Mouse (Mus musculus): ENCODE results near the gene Afdn. TPM values are rescaled to one million over a fixed set of nuclear protein-coding genes. Genes with fewer than 3 reads are reported as not detected.

Gene Afdn
- polyA plus RNA-seq, 1 experiment from 2014 or later = 59.7 TPM

DNA sequence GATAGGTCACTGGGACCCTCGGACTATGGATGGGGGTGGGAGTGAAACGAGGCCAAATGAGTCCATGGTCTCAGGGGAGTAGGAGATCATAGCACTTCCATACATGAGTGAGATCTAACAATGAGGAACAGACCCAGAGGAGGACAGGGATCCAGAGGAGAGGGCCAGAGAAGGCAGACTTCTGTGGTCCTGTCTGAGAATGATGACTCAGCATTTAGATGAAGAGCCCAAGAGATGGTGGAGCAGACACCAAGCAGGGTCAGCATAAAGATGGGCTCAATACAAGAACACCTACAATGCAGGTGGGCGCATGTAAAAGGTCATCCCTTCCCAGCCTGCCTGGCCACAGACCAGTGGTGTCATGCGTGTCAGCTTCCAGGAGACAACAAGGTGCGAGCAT lies 40.2 kb upstream of the Afdn start:
- no peaks in the 10 kb centered on the region for H3K27me3 ChIP-seq (ENCODE audit: control insufficient read depth, insufficient read depth, low read length)
- WGBS = 84% methylated on average over 5 of the region's 5 CpGs
- ATAC-seq (ENCODE audit: insufficient read depth, low FRiP score) = no peak
- H3K4me3 ChIP-seq (replicated peaks; ENCODE audit: low read length) = no peak overlapping the region
- H3K27ac ChIP-seq (ENCODE audit: low read length) = no peak overlapping the region
- H3K4me1 ChIP-seq (ENCODE audit: control insufficient read depth, insufficient read depth, low read length) = no peaks in the 10 kb centered on the region
- H3K9me3 ChIP-seq (replicated peaks; ENCODE audit: control insufficient read depth, low read length) = no peaks in the 10 kb centered on the region
- no peaks in the 10 kb centered on the region for H3K36me3 ChIP-seq (ENCODE audit: control insufficient read depth, insufficient read depth, low read length)
- H3K4me2 ChIP-seq (ENCODE audit: low read depth, low read length) = no peak overlapping the region
- no peak overlapping the region for H3K9ac ChIP-seq (ENCODE audit: low read length)

DNA sequence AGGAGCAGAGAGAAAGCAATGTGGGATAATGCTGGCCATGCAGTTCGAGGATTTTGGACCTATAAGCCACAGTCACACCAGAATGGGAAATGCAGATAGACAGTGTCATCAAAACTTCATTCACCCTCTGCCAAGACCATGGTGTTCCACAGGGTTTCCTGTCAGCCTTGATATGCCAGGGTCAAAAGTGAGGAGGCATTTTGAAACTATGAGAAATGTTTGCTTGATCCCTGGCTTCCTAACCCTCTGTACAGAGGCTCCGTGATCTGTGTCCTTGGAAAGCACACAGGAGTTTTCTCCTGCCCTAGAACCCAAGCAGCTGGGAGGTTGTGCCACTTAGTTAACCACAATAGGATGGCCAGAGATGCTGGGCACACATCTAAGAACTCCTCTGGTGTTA lies 39.0 kb upstream of the Afdn start:
- Histone ChIP-seq H3K4me1 (ENCODE audit: control insufficient read depth, insufficient read depth, low read length) (no peaks in the 10 kb centered on the region), H3K36me3 (ENCODE audit: control insufficient read depth, insufficient read depth, low read length) (no peaks in the 10 kb centered on the region), H3K4me2 (ENCODE audit: low read depth, low read length) (no peak overlapping the region), H3K4me3 (replicated peaks; ENCODE audit: low read length) (no peak overlapping the region), H3K9ac (ENCODE audit: low read length) (no peak overlapping the region), H3K9me3 (replicated peaks; ENCODE audit: control insufficient read depth, low read length) (no peaks in the 10 kb centered on the region), H3K27me3 (ENCODE audit: control insufficient read depth, insufficient read depth, low read length) (no peaks in the 10 kb centered on the region), H3K27ac (ENCODE audit: low read length) (no peak overlapping the region)
- 60% methylated on average over 2 of the region's 2 CpGs for WGBS
- ATAC-seq (ENCODE audit: insufficient read depth, low FRiP score) = no peak

DNA sequence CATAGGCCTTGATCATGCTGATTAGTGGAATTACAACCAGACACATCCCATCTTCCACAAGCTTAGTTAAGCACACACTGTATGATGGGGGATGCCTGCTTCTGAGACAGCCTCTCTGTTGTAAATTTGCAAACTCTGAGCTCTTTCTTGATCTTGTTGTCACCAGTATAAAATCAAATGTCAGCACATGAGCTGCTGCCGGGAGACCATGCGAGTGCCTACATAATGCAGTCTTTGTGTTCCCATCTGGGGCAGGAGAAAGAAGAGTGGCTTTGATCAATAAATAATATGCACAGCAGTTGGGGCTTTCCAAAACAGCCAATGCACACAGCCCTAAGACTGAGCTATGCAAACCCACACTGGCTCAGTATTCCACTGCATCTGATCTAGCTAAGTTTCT lies 37.9 kb upstream of the Afdn start:
- Histone ChIP-seq H3K4me3 (replicated peaks; ENCODE audit: low read length) (no peak overlapping the region), H3K4me2 (ENCODE audit: low read depth, low read length) (no peak overlapping the region), H3K27me3 (ENCODE audit: control insufficient read depth, insufficient read depth, low read length) (no peaks in the 10 kb centered on the region), H3K9ac (ENCODE audit: low read length) (no peak overlapping the region), H3K36me3 (ENCODE audit: control insufficient read depth, insufficient read depth, low read length) (no peaks in the 10 kb centered on the region), H3K9me3 (replicated peaks; ENCODE audit: control insufficient read depth, low read length) (no peaks in the 10 kb centered on the region), H3K27ac (ENCODE audit: low read length) (no peak overlapping the region), H3K4me1 (ENCODE audit: control insufficient read depth, insufficient read depth, low read length) (no peaks in the 10 kb centered on the region)
- WGBS = 67% methylated on average over 2 of the region's 2 CpGs
- ATAC-seq (ENCODE audit: insufficient read depth, low FRiP score) = no peak

DNA sequence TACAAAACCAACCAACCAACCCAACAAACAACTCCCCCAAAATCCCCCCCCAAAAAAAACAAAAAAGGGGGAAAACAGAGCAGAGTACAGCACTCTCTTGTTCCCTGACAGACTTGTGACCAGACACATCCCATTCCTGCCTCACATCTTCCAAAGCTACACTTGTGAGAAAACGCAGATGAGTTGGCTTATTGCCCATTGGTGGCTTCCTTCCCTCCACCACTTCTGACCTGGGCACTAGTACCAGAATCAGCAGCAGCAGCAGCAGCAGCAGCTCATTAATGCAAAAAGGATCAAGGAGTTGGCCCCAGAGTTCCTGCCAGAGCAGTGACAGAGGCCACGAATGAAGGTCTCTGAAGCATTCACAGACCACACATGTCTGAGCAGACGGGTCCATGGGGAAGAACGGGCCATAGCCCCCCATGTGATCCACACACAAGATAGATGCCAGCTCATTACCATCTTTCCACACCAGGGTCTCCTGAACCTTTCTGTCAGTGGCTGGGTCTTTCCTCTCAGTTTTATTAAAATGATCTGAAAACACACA lies 35.3 kb upstream of the Afdn start:
- Histone ChIP-seq H3K36me3 (ENCODE audit: control insufficient read depth, insufficient read depth, low read length) (no peaks in the 10 kb centered on the region), H3K9ac (ENCODE audit: low read length) (no peak overlapping the region), H3K4me2 (ENCODE audit: low read depth, low read length) (no peak overlapping the region), H3K4me1 (ENCODE audit: control insufficient read depth, insufficient read depth, low read length) (no peaks in the 10 kb centered on the region), H3K4me3 (replicated peaks; ENCODE audit: low read length) (no peak overlapping the region), H3K9me3 (replicated peaks; ENCODE audit: control insufficient read depth, low read length) (no peaks in the 10 kb centered on the region), H3K27ac (ENCODE audit: low read length) (no peak overlapping the region), H3K27me3 (ENCODE audit: control insufficient read depth, insufficient read depth, low read length) (no peaks in the 10 kb centered on the region)
- no peak for ATAC-seq (ENCODE audit: insufficient read depth, low FRiP score)
- WGBS = 46% methylated on average over 4 of the region's 4 CpGs

DNA sequence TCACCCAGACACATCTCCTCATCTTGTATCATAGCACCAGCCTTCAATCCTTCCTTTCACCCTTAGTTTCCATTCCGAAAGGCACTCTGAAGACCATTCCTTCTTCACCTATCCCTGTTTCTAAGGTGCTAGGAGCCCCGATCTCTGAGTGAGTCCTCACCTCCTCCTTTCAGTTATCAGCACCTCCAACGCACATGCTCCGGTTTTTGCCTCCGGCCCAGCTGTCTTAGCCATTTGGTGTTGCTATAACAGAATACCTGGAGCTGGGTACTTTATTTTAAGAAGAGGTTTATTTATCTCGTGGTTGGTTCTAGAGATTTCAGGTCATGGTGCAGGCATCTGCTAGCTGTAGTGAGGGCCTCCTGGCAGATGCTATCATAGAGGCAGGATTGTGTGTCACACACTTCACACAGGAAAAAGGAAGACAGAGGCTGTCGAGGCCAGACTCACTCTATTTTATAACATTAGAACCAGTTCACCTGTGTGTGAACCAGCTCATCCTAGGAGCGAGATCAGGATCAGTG lies 33.4 kb upstream of the Afdn start:
- Histone ChIP-seq H3K27me3 (ENCODE audit: control insufficient read depth, insufficient read depth, low read length) (no peaks in the 10 kb centered on the region), H3K36me3 (ENCODE audit: control insufficient read depth, insufficient read depth, low read length) (no peaks in the 10 kb centered on the region), H3K4me1 (ENCODE audit: control insufficient read depth, insufficient read depth, low read length) (no peaks in the 10 kb centered on the region), H3K9me3 (replicated peaks; ENCODE audit: control insufficient read depth, low read length) (no peaks in the 10 kb centered on the region), H3K4me3 (replicated peaks; ENCODE audit: low read length) (no peak overlapping the region), H3K27ac (ENCODE audit: low read length) (no peak overlapping the region), H3K9ac (ENCODE audit: low read length) (no peak overlapping the region), H3K4me2 (ENCODE audit: low read depth, low read length) (no peak overlapping the region)
- no peak for ATAC-seq (ENCODE audit: insufficient read depth, low FRiP score)
- WGBS = 89% methylated on average over 8 of the region's 8 CpGs

DNA sequence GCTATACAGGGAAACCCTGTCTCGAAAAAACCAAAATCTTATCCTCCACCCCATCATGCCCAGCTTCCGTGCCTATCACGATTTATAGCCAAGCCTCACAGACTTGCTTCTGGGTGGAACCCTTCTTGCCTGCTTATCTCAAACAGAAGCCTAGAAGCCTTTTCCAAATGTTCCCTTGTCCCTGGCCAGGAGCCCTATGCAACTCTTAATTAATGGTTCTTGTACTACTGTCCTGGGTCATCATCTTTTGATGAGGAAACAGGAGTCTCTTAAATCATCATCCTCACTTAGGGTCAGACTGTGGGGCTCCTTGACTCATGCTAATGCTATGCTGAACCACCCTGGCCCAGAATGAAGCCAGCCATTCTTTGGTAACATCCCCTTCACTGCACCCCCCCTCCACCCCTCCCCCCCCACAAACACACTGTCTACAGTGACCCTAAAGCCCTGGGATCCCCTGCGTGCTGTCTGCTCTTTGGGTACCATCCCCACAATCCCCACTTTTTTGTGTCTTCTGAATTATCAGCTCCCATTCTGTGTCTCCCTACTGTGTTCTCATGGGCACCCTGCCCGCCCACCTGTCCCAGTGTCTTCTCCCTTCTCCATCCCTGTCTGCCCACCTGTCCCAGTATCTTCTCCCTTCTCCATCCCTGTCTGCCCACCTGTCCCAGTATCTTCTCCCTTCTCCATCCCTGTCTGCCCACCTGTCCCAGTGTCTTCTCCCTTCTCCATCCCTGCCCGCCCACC lies 29.2 kb upstream of the Afdn start:
- no peaks in the 10 kb centered on the region for H3K4me1 ChIP-seq (ENCODE audit: control insufficient read depth, insufficient read depth, low read length)
- no peak overlapping the region for H3K4me3 ChIP-seq (replicated peaks; ENCODE audit: low read length)
- no peak for ATAC-seq (ENCODE audit: insufficient read depth, low FRiP score)
- H3K9me3 ChIP-seq (replicated peaks; ENCODE audit: control insufficient read depth, low read length) = no peaks in the 10 kb centered on the region
- no peak overlapping the region for H3K4me2 ChIP-seq (ENCODE audit: low read depth, low read length)
- 94% methylated on average over 6 of the region's 6 CpGs for WGBS
- no peak overlapping the region for H3K27ac ChIP-seq (ENCODE audit: low read length)
- no peaks in the 10 kb centered on the region for H3K27me3 ChIP-seq (ENCODE audit: control insufficient read depth, insufficient read depth, low read length)
- H3K9ac ChIP-seq (ENCODE audit: low read length) = no peak overlapping the region
- no peaks in the 10 kb centered on the region for H3K36me3 ChIP-seq (ENCODE audit: control insufficient read depth, insufficient read depth, low read length)

DNA sequence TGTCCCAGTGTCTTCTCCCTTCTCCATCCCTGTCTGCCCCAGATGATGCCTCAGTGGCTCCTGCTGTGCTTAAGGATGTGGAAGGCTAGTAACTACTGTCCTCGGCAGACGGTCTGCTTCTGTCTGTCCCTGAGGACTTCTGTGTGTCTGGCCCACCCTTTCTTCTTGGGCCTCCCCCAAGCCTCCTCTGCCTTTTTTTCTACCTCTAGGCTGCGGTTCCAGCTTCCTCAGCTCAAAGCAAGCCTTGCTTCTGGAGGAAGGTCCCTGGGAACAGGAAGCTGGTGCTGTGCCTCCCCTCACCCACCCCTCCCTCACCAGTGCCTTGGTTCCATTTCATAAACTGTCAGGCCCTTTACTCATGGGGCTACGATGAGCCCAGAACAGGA lies 28.6 kb upstream of the Afdn start:
- Histone ChIP-seq H3K4me3 (replicated peaks; ENCODE audit: low read length) (no peak overlapping the region), H3K9ac (ENCODE audit: low read length) (no peak overlapping the region), H3K4me2 (ENCODE audit: low read depth, low read length) (no peak overlapping the region), H3K4me1 (ENCODE audit: control insufficient read depth, insufficient read depth, low read length) (no peaks in the 10 kb centered on the region), H3K9me3 (replicated peaks; ENCODE audit: control insufficient read depth, low read length) (no peaks in the 10 kb centered on the region), H3K36me3 (ENCODE audit: control insufficient read depth, insufficient read depth, low read length) (no peaks in the 10 kb centered on the region), H3K27ac (ENCODE audit: low read length) (peak overlapping the region; percentile 89), H3K27me3 (ENCODE audit: control insufficient read depth, insufficient read depth, low read length) (no peaks in the 10 kb centered on the region)
- WGBS = 59% methylated on average over 4 of the region's 4 CpGs
- ATAC-seq (ENCODE audit: insufficient read depth, low FRiP score) = no peak

DNA sequence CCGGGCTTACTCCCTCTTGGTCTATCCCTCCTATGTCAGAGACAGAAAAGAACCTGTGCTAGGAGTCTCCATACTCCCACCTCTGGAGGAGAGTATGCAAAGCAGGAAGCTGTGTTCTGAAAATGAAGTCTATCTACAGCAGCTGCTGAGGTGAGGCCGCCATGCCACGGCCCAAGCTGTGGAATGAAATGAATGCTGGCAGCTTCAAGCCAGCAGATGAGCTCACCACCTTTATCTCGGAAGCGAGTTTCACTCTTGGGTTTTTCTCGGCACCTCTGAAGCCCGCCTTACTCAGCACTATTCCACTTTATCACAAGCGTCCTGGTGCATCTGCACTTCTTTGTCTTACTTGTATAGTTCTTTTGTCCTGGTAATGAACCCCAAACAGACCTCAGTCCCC lies 27.7 kb upstream of the Afdn start:
- no peaks in the 10 kb centered on the region for H3K9me3 ChIP-seq (replicated peaks; ENCODE audit: control insufficient read depth, low read length)
- peak overlapping the region; percentile 89 for H3K27ac ChIP-seq (ENCODE audit: low read length)
- no peaks in the 10 kb centered on the region for H3K36me3 ChIP-seq (ENCODE audit: control insufficient read depth, insufficient read depth, low read length)
- H3K9ac ChIP-seq (ENCODE audit: low read length) = peak overlapping the region; percentile 19; the same call in 1 of the 2 replicates
- no peak overlapping the region for H3K4me3 ChIP-seq (replicated peaks; ENCODE audit: low read length)
- ATAC-seq (ENCODE audit: insufficient read depth, low FRiP score) = peak; percentile 54; the same call in 1 of the 2 replicates
- peak overlapping the region; percentile 28 for H3K4me2 ChIP-seq (ENCODE audit: low read depth, low read length)
- H3K27me3 ChIP-seq (ENCODE audit: control insufficient read depth, insufficient read depth, low read length) = no peaks in the 10 kb centered on the region
- 33% methylated on average over 8 of the region's 8 CpGs for WGBS
- no peaks in the 10 kb centered on the region for H3K4me1 ChIP-seq (ENCODE audit: control insufficient read depth, insufficient read depth, low read length)

DNA sequence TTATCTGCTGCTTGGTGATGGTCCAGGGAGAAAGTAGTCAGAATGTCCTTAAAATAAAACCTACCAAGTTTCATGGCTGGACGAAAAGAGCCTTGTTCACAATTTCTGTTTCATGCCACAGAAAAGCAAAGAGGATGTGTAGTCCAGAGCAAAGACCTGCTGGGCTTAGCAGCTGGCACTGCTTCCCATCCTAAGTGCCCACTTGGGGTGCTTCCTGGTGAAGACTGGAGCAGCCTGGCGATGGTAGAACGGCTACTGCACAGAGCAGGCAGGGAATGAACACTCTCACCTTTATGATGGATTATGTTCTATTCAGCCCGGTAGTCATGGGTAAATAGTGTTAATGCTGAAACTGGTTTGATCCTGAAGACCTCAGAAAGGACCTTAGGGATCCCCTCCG lies 26.4 kb upstream of the Afdn start:
- Histone ChIP-seq H3K4me3 (replicated peaks; ENCODE audit: low read length) (no peak overlapping the region), H3K36me3 (ENCODE audit: control insufficient read depth, insufficient read depth, low read length) (no peaks in the 10 kb centered on the region), H3K9me3 (replicated peaks; ENCODE audit: control insufficient read depth, low read length) (no peaks in the 10 kb centered on the region), H3K27ac (ENCODE audit: low read length) (peak overlapping the region; percentile 89; the same call in 1 of the 2 replicates), H3K27me3 (ENCODE audit: control insufficient read depth, insufficient read depth, low read length) (no peaks in the 10 kb centered on the region), H3K4me2 (ENCODE audit: low read depth, low read length) (no peak overlapping the region), H3K4me1 (ENCODE audit: control insufficient read depth, insufficient read depth, low read length) (no peaks in the 10 kb centered on the region), H3K9ac (ENCODE audit: low read length) (no peak overlapping the region)
- WGBS = 70% methylated on average over 5 of the region's 5 CpGs
- ATAC-seq (ENCODE audit: insufficient read depth, low FRiP score) = no peak
